Mouse (Mus musculus) forebrain, postnatal 0 days (tissue): ENCODE measurements at regions not wholly inside any gene's neighbourhood (a gene's known extent, or its start where the extent isn't known, plus 50 kb on each side); places are given as distances from the start of the nearest gene placed in this dataset.

ENCODE experiments used
- ATAC-seq: fragments of 200-750 bp; cut with Nextera tagmentation; 2 replicates; pipeline ENCODE4 v1.8.0; 2017; ENCODE audit warnings: mild to moderate bottlenecking, moderate library complexity
- DNase-seq: peaks from one replicate; pipeline ENCODE4 v3.0.0-alpha.2; 2015
- H3K27ac ChIP-seq: fragments of 300-500 bp; sonication (generic); 2 replicates; pipeline ENCODE4 v1.5.1; 2014; ENCODE audit warnings: low read depth, mild to moderate bottlenecking, antibody characterized with exemption, low read length, moderate library complexity, mixed read lengths
- H3K27me3 ChIP-seq: fragments of 300-500 bp; sonication (generic); 2 replicates; pipeline ENCODE4 v1.6.1; 2014; ENCODE audit warnings: mild to moderate bottlenecking, low read length, mixed read lengths; ENCODE audit not compliant: insufficient read depth
- H3K36me3 ChIP-seq: fragments of 300-500 bp; sonication (generic); 2 replicates; pipeline ENCODE4 v1.6.1; 2014; ENCODE audit warnings: mild to moderate bottlenecking, moderate library complexity; ENCODE audit not compliant: insufficient read depth
- H3K4me1 ChIP-seq: fragments of 300-500 bp; sonication (generic); 2 replicates; pipeline ENCODE4 v1.6.1; 2014; ENCODE audit warnings: antibody characterized with exemption; ENCODE audit not compliant: insufficient read depth
- H3K4me2 ChIP-seq: fragments of 300-500 bp; sonication (generic); 2 replicates; pipeline ENCODE4 v1.6.1; 2014; ENCODE audit warnings: low read depth, mild to moderate bottlenecking, moderate library complexity
- H3K4me3 ChIP-seq: fragments of 300-500 bp; sonication (generic); 2 replicates; pipeline ENCODE4 v1.5.1; 2014; ENCODE audit warnings: low read depth, low read length, mixed read lengths
- H3K9ac ChIP-seq: fragments of 300-500 bp; sonication (generic); 2 replicates; pipeline ENCODE4 v1.6.1; 2014; ENCODE audit warnings: mild to moderate bottlenecking
- H3K9me3 ChIP-seq: fragments of 300-500 bp; sonication (generic); 2 replicates; pipeline ENCODE4 v1.6.1; 2016; ENCODE audit warnings: low read length
- CTCF ChIP-seq: sonication (generic); IDR thresholded peaks from 2 replicates; pipeline ENCODE4 v1.5.1; 2016; ENCODE audit warnings: antibody characterized with exemption, control low read depth, low read depth
- WGBS: fragments of 180-500 bp; shearing (Covaris S2); extraction: QIAGEN DNeasy Blood & Tissue Kit; methylation state at CpG from one replicate; pipeline ENCODE4 v1.1.7; 2014; 5-methylcytosine and 5-hydroxymethylcytosine counted together

DNA sequence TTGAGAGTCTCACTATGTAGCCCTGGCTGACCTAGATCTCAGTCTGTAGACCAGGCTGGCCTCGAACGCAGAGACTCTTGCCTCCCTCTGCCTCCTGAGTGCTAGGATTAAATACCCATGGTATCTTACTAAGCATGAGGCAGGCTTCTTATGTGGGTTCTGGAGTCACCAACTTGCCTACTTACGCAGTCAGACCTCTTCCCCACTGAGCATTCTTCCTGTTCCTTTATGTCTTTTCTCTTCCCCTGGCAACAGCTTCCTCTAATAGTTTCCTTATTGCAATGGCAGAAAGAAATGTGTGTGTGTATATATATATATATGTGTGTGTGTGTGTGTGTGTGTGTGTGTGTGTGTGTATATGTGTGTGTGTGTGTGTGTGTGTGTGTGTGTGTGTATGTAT is 95.7 kb upstream of the Adgrl2 start:
- ATAC-seq: no peak
- no peaks in the 10 kb centered on the region for H3K9me3 ChIP-seq

DNA sequence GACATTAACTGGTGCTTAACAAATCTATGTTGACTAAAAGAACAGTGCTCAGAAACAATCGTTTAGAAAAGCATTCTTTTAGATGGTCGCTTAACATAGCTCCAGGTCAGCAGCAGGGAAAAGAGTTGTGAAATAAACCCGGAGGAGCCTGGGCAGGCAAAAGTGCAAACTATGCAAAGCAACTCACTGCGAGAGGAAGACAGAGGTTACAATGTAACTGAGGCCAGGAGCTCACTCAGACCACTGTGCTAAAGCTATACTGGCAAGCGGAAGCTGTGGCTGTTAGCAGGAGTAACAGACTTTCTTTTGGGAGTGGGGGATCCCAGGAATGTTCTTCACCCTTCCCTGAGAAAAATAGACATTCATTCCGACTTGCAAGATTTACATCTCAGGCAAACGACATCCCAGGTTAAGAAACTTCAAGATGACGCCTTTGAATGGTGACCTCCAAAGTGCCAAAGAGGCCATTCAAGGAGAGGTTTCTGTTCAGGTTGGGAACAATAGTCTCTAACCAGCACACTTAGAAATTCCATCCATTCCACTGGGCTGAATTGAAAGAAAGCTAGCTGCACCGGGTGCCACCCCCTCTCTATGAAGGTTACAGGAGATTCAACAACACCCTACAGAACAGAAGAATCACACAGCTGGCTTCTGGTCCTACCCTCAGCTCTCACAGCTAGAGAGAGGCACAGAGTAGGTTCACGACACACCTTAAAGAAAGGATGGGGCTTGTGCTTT is 94.7 kb upstream of the Adgrl2 start:
- Histone ChIP-seq H3K9ac (no peak overlapping the region), H3K36me3 (no peaks in the 10 kb centered on the region), H3K4me3 (no peak overlapping the region), H3K4me2 (no peak overlapping the region), H3K27ac (no peak overlapping the region), H3K4me1 (no peaks in the 10 kb centered on the region; the same call in none of the 2 replicates), H3K9me3 (no peaks in the 10 kb centered on the region), H3K27me3 (no peaks in the 10 kb centered on the region; the same call in 1 of the 2 replicates)
- 44% methylated on average over 10 of the region's 10 CpGs for WGBS
- no peak for ATAC-seq
- no peak for TF ChIP-seq CTCF
- DNase-seq: no peak

More for the DNA sequence above, 95.7 kb upstream of the Adgrl2 start:
- Histone ChIP-seq H3K9ac (no peak overlapping the region), H3K4me1 (no peaks in the 10 kb centered on the region; the same call in none of the 2 replicates), H3K4me2 (no peak overlapping the region), H3K36me3 (no peaks in the 10 kb centered on the region), H3K4me3 (no peak overlapping the region), H3K27ac (no peak overlapping the region), H3K27me3 (no peaks in the 10 kb centered on the region; the same call in 1 of the 2 replicates)
- TF ChIP-seq CTCF: no peak
- no peak for DNase-seq
- 76% methylated on average over 3 of the region's 3 CpGs for WGBS

DNA sequence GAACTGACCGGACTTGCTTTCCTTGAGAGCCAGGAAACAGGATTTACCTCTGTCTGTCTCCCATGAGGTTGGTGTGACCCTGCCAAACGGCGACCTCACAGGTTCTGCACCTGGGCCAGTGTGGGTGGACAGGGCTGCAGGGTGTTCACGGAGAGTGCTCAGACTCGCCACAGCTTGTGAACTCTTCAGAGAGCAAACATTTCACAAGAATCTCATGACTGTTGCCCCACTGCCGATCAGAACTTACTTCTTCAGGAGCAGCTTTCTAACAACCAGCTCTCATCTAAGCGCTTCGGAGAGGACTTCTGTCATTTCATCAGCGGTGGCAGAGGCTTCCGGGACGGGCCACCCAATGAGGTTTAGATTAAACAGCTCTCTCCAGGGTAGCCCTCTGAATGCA is 93.0 kb upstream of the Adgrl2 start:
- no peak overlapping the region for H3K27ac ChIP-seq
- no peaks in the 10 kb centered on the region for H3K27me3 ChIP-seq
- no peak overlapping the region for H3K4me3 ChIP-seq
- TF ChIP-seq CTCF: no peak
- H3K4me1 ChIP-seq: no peaks in the 10 kb centered on the region; the same call in none of the 2 replicates
- no peak overlapping the region for H3K4me2 ChIP-seq
- ATAC-seq: no peak
- no peak for DNase-seq
- H3K9ac ChIP-seq: no peak overlapping the region
- H3K36me3 ChIP-seq: no peaks in the 10 kb centered on the region
- no peaks in the 10 kb centered on the region for H3K9me3 ChIP-seq
- 78% methylated on average over 11 of the region's 11 CpGs for WGBS

DNA sequence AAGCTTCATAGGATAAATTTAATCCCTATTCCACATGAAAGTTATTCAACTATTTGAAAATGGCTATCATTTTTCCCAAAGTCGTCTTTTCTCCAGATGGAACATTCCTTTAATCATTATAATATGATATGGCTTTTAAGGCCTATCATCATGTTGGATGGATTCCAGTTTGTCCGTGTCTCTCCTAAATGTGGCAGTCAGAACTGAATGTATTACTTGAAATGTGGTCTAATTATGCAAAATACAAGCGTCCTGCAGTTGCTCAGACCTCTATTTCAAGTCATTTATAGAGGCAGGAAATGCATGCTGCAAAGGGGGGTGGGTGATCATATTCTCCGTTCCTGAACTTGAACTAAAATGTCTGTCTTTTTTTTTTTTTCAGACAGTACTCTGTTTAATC is 88.5 kb upstream of the Adgrl2 start:
- Histone ChIP-seq H3K4me1 (peaks cover 6% of the 10 kb centered on the region; the same call in 1 of the 2 replicates), H3K4me2 (no peak overlapping the region), H3K4me3 (no peak overlapping the region), H3K9ac (no peak overlapping the region), H3K36me3 (no peaks in the 10 kb centered on the region), H3K9me3 (no peaks in the 10 kb centered on the region), H3K27me3 (no peaks in the 10 kb centered on the region), H3K27ac (no peak overlapping the region)
- DNase-seq (no peak), ATAC-seq (no peak)
- WGBS: 29% methylated on average over 4 of the region's 4 CpGs
- no peak for TF ChIP-seq CTCF

DNA sequence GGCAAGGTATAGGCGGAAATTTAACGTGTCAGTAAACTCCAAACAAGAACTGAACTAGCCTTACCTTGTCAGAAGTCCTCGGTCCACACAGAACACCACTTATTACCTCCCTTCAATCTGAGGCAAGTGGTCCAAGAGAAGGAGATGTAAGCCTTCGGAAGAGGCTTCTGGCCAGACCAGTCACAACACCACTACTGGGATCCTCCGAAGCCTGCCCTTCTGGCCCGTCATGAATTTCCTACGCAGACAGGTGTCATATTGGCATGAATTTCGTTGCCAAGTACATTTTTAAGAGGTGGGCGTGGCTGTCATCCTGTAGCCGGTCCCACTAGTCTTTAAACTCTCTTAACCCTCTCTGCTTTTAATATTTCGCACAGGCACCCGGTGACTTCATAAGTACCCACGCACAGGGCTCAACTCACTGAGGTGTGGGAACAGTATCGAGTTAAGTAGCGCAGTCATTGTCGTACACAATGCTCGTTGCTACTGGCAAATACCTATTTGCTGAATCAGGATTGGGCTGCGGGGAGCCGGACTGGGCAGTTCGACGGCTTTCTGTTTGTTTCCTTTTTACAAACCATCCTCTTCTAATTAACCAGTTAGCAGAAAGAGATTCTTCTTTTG is 86.7 kb upstream of the Adgrl2 start:
- Histone ChIP-seq H3K36me3 (no peaks in the 10 kb centered on the region), H3K27me3 (no peaks in the 10 kb centered on the region), H3K9ac (no peak overlapping the region), H3K4me3 (no peak overlapping the region), H3K27ac (no peak overlapping the region), H3K4me2 (peak overlapping the region; percentile 8; the same call in 1 of the 2 replicates), H3K9me3 (no peaks in the 10 kb centered on the region), H3K4me1 (peaks cover 6% of the 10 kb centered on the region; the same call in 1 of the 2 replicates)
- ATAC-seq (no peak), DNase-seq (no peak)
- WGBS: 42% methylated on average over 21 of the region's 21 CpGs
- TF ChIP-seq CTCF: no peak

DNA sequence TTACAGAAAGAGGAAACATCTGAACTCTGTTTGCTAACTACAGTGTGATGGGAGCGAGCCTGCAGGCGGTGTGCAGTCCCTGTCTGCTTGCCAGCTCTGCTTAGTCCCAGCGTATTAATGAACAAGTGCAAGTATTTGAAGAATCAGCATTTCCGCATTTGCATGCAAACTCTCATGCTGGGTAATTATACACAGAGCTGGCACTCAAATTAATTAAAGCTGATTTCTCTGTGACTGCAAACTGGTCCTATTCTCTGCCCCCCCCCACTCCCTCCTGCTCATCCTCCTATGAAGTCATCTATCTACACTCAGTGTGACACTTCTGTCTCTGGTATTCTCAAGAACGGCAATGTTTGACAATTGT is 85.1 kb upstream of the Adgrl2 start:
- Histone ChIP-seq H3K4me3 (peak overlapping the region; percentile 11; the same call in 1 of the 2 replicates), H3K4me2 (peak overlapping the region; percentile 30; the same call in 1 of the 2 replicates), H3K27ac (no peak overlapping the region), H3K4me1 (peaks cover 6% of the 10 kb centered on the region; the same call in 1 of the 2 replicates), H3K27me3 (no peaks in the 10 kb centered on the region), H3K9ac (no peak overlapping the region), H3K36me3 (no peaks in the 10 kb centered on the region), H3K9me3 (no peaks in the 10 kb centered on the region)
- WGBS: 13% methylated on average over 5 of the region's 5 CpGs
- ATAC-seq (peak; percentile 86), DNase-seq (peak; percentile 63)
- no peak for TF ChIP-seq CTCF

DNA sequence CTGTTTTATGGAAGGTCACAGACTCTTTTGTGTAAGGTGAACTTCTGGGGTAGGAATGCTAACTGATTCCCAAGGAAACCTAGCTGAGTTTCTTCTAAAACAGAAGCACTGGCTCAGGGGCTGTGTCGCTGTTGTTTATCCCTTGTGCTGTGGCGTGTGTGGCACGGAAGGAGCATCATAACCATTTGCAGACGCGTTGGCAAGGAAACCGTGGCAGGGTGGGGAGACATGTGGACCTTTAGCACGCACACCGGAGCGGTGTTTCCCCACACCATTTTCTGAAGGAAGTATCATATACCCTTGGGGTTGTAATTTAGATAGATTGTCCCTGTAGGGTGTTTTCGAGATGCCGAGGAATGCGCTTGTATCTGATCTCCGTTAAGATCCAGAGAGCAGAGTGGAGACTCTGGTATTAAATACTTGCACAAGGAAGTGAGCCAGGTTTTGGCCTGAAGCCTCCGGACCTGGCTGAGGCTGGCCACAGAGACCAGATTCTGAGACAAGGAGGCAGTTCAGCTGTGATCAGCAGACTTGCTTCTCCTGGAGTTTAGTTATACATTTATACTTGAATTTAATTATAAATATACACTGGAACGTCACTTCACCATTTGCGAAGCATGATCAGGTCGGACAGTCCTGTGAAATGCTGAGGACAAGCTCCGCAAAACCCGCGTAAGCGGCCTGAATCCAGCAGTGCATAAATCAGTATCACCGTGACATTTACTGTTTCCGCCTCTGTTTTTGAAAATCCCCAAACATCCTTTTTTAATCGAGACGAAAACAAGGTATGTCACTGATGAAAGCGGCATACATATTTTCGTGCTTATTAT is 84.5 kb upstream of the Adgrl2 start:
- no peak overlapping the region for H3K9ac ChIP-seq

More for the DNA sequence above, 84.5 kb upstream of the Adgrl2 start:
- TF ChIP-seq CTCF: no peak
- H3K9me3 ChIP-seq: no peaks in the 10 kb centered on the region
- WGBS: 45% methylated on average over 27 of the region's 27 CpGs
- no peak for ATAC-seq
- peak overlapping the region; percentile 11; the same call in 1 of the 2 replicates for H3K4me3 ChIP-seq
- peak overlapping the region; percentile 30; the same call in 1 of the 2 replicates for H3K4me2 ChIP-seq
- no peak overlapping the region for H3K27ac ChIP-seq
- H3K27me3 ChIP-seq: no peaks in the 10 kb centered on the region
- no peak for DNase-seq
- H3K4me1 ChIP-seq: peaks cover 6% of the 10 kb centered on the region; the same call in 1 of the 2 replicates
- H3K36me3 ChIP-seq: no peaks in the 10 kb centered on the region
